Mouse (Mus musculus) adrenal gland, adult 10 weeks (tissue): Measurements from ENCODE around the gene Apmap. TPM values are rescaled to one million over a fixed set of nuclear protein-coding genes. Genes with fewer than 3 reads are reported as not detected.

Experiments
- polyA plus RNA-seq: library from polyadenylated mRNA; stranded (reverse); fragments of 350-450 nt; fragmentation: Illumina TruSeq; extraction: RNeasy Lipid Tissue Mini Kit (QIAGEN cat#74804); gene quantifications from one replicate; pipeline ENCODE4 v1.2.3, GENCODE M21; 2014; ENCODE audit warnings: low read depth, low replicate concordance

The Apmap gene
- polyA plus RNA-seq: 197 TPM

DNA sequence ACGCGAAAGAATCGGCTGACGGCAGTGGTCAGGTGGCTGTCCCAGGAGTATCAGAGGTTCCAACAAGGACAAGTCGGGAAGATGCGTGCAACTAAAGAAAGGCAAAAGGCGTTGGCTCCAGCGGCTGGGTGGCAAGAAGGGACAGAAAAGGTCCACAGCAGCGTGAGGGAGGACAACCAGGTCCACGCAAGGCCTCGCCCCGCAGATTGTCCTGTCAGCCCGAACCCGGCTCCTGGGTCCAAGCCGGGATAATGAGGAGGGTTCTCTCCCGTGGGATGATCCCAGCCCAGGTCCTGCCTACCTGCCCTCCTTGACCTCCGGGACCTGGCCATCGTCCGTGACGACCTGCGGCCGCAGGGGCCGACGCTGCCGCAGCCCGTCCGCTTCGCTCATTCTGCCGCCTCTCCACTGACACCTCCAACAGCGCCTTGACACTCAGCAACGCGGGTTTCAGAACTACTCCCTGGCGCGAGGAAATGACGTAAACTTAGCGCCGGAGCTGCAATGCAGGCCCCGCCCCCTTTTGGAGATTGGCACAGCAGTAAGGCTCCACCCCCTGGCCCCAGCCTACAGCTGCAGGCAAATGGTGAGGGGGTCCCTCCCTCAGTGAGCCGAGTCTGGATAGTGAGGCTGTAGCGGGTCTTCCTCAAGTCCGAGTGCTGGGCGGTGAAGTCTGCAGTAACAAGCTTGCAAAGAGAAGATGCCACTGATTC is at the start of gene Apmap:
Gene Apmap (minus strand): TSS at position 481 of the 713 bp plus-strand sequence.

DNA sequence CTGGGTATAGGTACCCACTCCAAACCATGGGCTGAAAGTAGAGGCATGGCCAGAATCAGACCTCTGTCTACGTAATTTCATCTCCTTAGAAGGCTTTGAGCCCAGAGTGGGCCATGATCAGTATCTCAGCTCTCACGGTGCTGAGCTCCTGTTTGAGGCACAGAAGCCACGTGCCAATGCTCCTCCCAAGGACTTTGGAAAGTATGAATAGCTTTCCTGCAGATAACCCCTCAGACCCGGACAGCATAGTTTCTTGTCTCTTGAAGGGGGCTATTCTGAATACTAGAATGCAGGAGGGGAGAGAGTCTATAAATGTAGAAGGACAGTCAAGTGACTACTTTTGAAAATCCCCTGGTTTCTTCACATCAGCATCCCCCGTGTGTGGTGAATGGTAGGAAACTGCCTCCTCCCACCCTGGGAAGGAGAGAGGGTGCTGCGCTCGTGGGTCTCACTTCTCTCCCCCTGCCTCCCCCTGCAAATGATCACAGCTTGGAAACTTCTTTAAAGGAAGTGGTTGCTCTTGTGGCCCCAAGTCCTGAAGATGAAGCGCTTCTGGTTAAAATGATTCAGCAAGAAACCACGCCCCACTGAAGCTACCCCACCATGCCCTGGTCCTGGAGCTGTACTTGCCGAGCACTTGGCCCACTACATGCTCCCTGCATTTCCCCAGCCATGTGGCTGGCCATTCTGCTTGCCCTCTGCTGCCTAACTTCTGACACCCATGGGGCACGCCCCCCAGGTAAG is 38.3 kb downstream of the Apmap start, which contains the start of gene Cst7:
Gene Cst7 (plus strand): TSS at position 569 of the 744 bp plus-strand sequence.

Other genes with a start within 250 kb of the Apmap start
- gene 3300002I08Rik, start 245.8 kb downstream of the Apmap start, polyA plus RNA-seq: 12.9 TPM
- 22.2 TPM for gene Zfp442, start 157.1 kb downstream of the Apmap start, polyA plus RNA-seq
- gene Zfp345, start 123.5 kb downstream of the Apmap start, polyA plus RNA-seq: 2.6 TPM
- not detected for gene Cst7, start 38.2 kb downstream of the Apmap start, polyA plus RNA-seq
- gene Acss1, start 59.9 kb upstream of the Apmap start, polyA plus RNA-seq: 18.5 TPM
- not detected for gene Vsx1, start 80.8 kb upstream of the Apmap start, polyA plus RNA-seq
- 0.64 TPM for gene Entpd6, start 140.5 kb upstream of the Apmap start, polyA plus RNA-seq
- gene Pygb, start 178.2 kb upstream of the Apmap start, polyA plus RNA-seq: 7.7 TPM